Mouse (Mus musculus) neural tube, embryonic 15.5 days (tissue): ENCODE measurements at regions not wholly inside any gene's neighbourhood (a gene's known extent, or its start where the extent isn't known, plus 50 kb on each side); places are given as distances from the start of the nearest gene placed in this dataset.

ENCODE experiments used
- ATAC-seq: fragments of 200-750 bp; cut with Nextera tagmentation; 2 replicates; pipeline ENCODE4 v1.8.0; 2017; ENCODE audit warnings: mild to moderate bottlenecking, moderate TSS enrichment, moderate library complexity; ENCODE audit not compliant: low FRiP score
- H3K27ac ChIP-seq: fragments of 300-500 bp; sonication (generic); replicated peaks from 2 replicates; pipeline ENCODE4 v1.5.1; 2015; ENCODE audit warnings: mild to moderate bottlenecking, inconsistent platforms
- H3K27me3 ChIP-seq: fragments of 300-500 bp; sonication (generic); replicated peaks from 2 replicates; pipeline ENCODE4 v1.6.1; 2015; ENCODE audit warnings: inconsistent platforms
- H3K36me3 ChIP-seq: fragments of 300-500 bp; sonication (generic); 2 replicates; pipeline ENCODE4 v1.6.1; 2015; ENCODE audit warnings: inconsistent platforms
- H3K4me1 ChIP-seq: fragments of 300-500 bp; sonication (generic); 2 replicates; pipeline ENCODE4 v1.6.1; 2015; ENCODE audit warnings: inconsistent platforms
- H3K4me2 ChIP-seq: fragments of 300-500 bp; sonication (generic); 2 replicates; pipeline ENCODE4 v1.6.1; 2015; ENCODE audit warnings: inconsistent platforms, mild to moderate bottlenecking, moderate library complexity
- H3K4me3 ChIP-seq: fragments of 300-500 bp; sonication (generic); replicated peaks from 2 replicates; pipeline ENCODE4 v1.5.1; 2015; ENCODE audit warnings: mild to moderate bottlenecking, inconsistent platforms
- H3K9ac ChIP-seq: fragments of 300-500 bp; sonication (generic); replicated peaks from 2 replicates; pipeline ENCODE4 v1.6.1; 2015; ENCODE audit warnings: mild to moderate bottlenecking, inconsistent platforms
- H3K9me3 ChIP-seq: fragments of 300-500 bp; sonication (generic); replicated peaks from 2 replicates; pipeline ENCODE4 v1.6.1; 2016; ENCODE audit warnings: inconsistent platforms
- WGBS: fragments of 180-500 bp; shearing (Covaris S2); methylation state at CpG from one replicate; pipeline ENCODE4 v1.1.7; 2015; ENCODE audit warnings: mixed read lengths; 5-methylcytosine and 5-hydroxymethylcytosine counted together

- WGBS = 62% methylated on average over 10 of the region's 10 CpGs
- Histone ChIP-seq H3K27ac (no peak overlapping the region), H3K9ac (no peak overlapping the region), H3K4me3 (no peak overlapping the region), H3K36me3 (no peaks in the 10 kb centered on the region), H3K9me3 (no peaks in the 10 kb centered on the region), H3K4me1 (peaks cover 20% of the 10 kb centered on the region), H3K4me2 (no peak overlapping the region), H3K27me3 (no peaks in the 10 kb centered on the region)
- ATAC-seq = no peak
Measured at GRCm38 (mm10) chr1:64308088-64308487, 186.0 kb upstream of the Klf7 start.

GRCm38 (mm10) chr1:64305427-64306213 is 183.5 kb upstream of the Klf7 start:
- peak overlapping the region; percentile 28 for H3K4me2 ChIP-seq
- 23% methylated on average over 13 of the region's 13 CpGs for WGBS
- H3K4me3 ChIP-seq = no peak overlapping the region
- ATAC-seq = peak; percentile 75
- H3K9ac ChIP-seq = no peak overlapping the region
- no peaks in the 10 kb centered on the region for H3K27me3 ChIP-seq
- H3K9me3 ChIP-seq = no peaks in the 10 kb centered on the region
- no peaks in the 10 kb centered on the region for H3K36me3 ChIP-seq
- peak overlapping the region; percentile 76 for H3K27ac ChIP-seq
- H3K4me1 ChIP-seq = peaks cover 22% of the 10 kb centered on the region

- peak overlapping the region; percentile 30 for H3K4me2 ChIP-seq
- no peak overlapping the region for H3K9ac ChIP-seq
- H3K9me3 ChIP-seq = no peaks in the 10 kb centered on the region
- 9% methylated on average over 8 of the region's 10 CpGs for WGBS
- peaks cover 18% of the 10 kb centered on the region for H3K4me1 ChIP-seq
- peak overlapping the region; percentile 54; the same call in 1 of the 2 replicates for H3K27ac ChIP-seq
- no peak for ATAC-seq
- no peaks in the 10 kb centered on the region for H3K36me3 ChIP-seq
- no peaks in the 10 kb centered on the region for H3K27me3 ChIP-seq
- H3K4me3 ChIP-seq = peak overlapping the region; percentile 0; the same call in 1 of the 2 replicates
Measured at GRCm38 (mm10) chr1:64302833-64303358, 180.8 kb upstream of the Klf7 start.

- Histone ChIP-seq H3K9ac (no peak overlapping the region), H3K36me3 (no peaks in the 10 kb centered on the region), H3K27ac (no peak overlapping the region), H3K27me3 (no peaks in the 10 kb centered on the region), H3K4me3 (no peak overlapping the region), H3K4me1 (peaks cover 17% of the 10 kb centered on the region), H3K4me2 (no peak overlapping the region), H3K9me3 (no peaks in the 10 kb centered on the region)
- no peak for ATAC-seq
- WGBS = 70% methylated on average over 6 of the region's 6 CpGs
Measured at GRCm38 (mm10) chr1:64301530-64302061, 179.5 kb upstream of the Klf7 start.

- Histone ChIP-seq H3K4me3 (no peak overlapping the region), H3K9me3 (no peaks in the 10 kb centered on the region), H3K27ac (no peak overlapping the region), H3K27me3 (no peaks in the 10 kb centered on the region), H3K4me2 (no peak overlapping the region), H3K4me1 (peaks cover 17% of the 10 kb centered on the region), H3K36me3 (no peaks in the 10 kb centered on the region), H3K9ac (no peak overlapping the region)
- no peak for ATAC-seq
- WGBS = 88% methylated on average over 8 of the region's 8 CpGs
Measured at GRCm38 (mm10) chr1:64300951-64301529, 179.0 kb upstream of the Klf7 start.

- H3K4me1 ChIP-seq = peaks cover 13% of the 10 kb centered on the region
- H3K27ac ChIP-seq = no peak overlapping the region
- H3K36me3 ChIP-seq = no peaks in the 10 kb centered on the region
- H3K4me2 ChIP-seq = no peak overlapping the region
- no peak for ATAC-seq
- no peaks in the 10 kb centered on the region for H3K27me3 ChIP-seq
- H3K9me3 ChIP-seq = no peaks in the 10 kb centered on the region
- no peak overlapping the region for H3K9ac ChIP-seq
- 57% methylated on average over 2 of the region's 2 CpGs for WGBS
- no peak overlapping the region for H3K4me3 ChIP-seq
Measured at GRCm38 (mm10) chr1:64298950-64299349, 176.9 kb upstream of the Klf7 start.

- Histone ChIP-seq H3K4me3 (no peak overlapping the region), H3K27ac (no peak overlapping the region), H3K4me2 (no peak overlapping the region), H3K9me3 (no peaks in the 10 kb centered on the region), H3K27me3 (no peaks in the 10 kb centered on the region), H3K4me1 (peaks cover 12% of the 10 kb centered on the region), H3K9ac (no peak overlapping the region), H3K36me3 (no peaks in the 10 kb centered on the region)
- no peak for ATAC-seq
- WGBS = 78% methylated on average over 14 of the region's 14 CpGs
Measured at GRCm38 (mm10) chr1:64298188-64298587, 176.1 kb upstream of the Klf7 start.

- Histone ChIP-seq H3K9ac (no peak overlapping the region), H3K4me3 (no peak overlapping the region), H3K27ac (no peak overlapping the region), H3K36me3 (no peaks in the 10 kb centered on the region), H3K27me3 (no peaks in the 10 kb centered on the region), H3K4me2 (no peak overlapping the region), H3K9me3 (no peaks in the 10 kb centered on the region), H3K4me1 (peaks cover 9% of the 10 kb centered on the region)
- WGBS = 81% methylated on average over 5 of the region's 5 CpGs
- no peak for ATAC-seq
Measured at GRCm38 (mm10) chr1:64297343-64297742, 175.3 kb upstream of the Klf7 start.

GRCm38 (mm10) chr1:64295512-64295945 is 173.4 kb upstream of the Klf7 start:
- Histone ChIP-seq H3K27me3 (no peaks in the 10 kb centered on the region), H3K27ac (peak overlapping the region; percentile 60), H3K36me3 (no peaks in the 10 kb centered on the region), H3K4me1 (peaks cover 9% of the 10 kb centered on the region), H3K4me2 (no peak overlapping the region), H3K9ac (no peak overlapping the region), H3K9me3 (no peaks in the 10 kb centered on the region), H3K4me3 (no peak overlapping the region)
- ATAC-seq = no peak
- WGBS = 14% methylated on average over 6 of the region's 6 CpGs

- Histone ChIP-seq H3K9ac (no peak overlapping the region), H3K27me3 (no peaks in the 10 kb centered on the region), H3K36me3 (no peaks in the 10 kb centered on the region), H3K27ac (no peak overlapping the region), H3K4me3 (no peak overlapping the region), H3K4me1 (peaks cover 9% of the 10 kb centered on the region), H3K4me2 (no peak overlapping the region), H3K9me3 (no peaks in the 10 kb centered on the region)
- no peak for ATAC-seq
- WGBS = 68% methylated on average over 7 of the region's 7 CpGs
Measured at GRCm38 (mm10) chr1:64295051-64295450, 173.0 kb upstream of the Klf7 start.

- H3K9ac ChIP-seq = no peak overlapping the region
Measured at GRCm38 (mm10) chr1:64288812-64289447, 166.8 kb upstream of the Klf7 start.

More at GRCm38 (mm10) chr1:64288812-64289447, 166.8 kb upstream of the Klf7 start:
- Histone ChIP-seq H3K4me2 (peak overlapping the region; percentile 40), H3K4me3 (no peak overlapping the region), H3K27me3 (no peaks in the 10 kb centered on the region), H3K4me1 (peaks cover 11% of the 10 kb centered on the region), H3K36me3 (no peaks in the 10 kb centered on the region), H3K27ac (peak overlapping the region; percentile 48; the same call in 1 of the 2 replicates), H3K9me3 (no peaks in the 10 kb centered on the region)
- peak; percentile 92 for ATAC-seq
- WGBS = 26% methylated on average over 12 of the region's 12 CpGs
